Comparison of ENCODE assay signal across 15 mouse cellular contexts in genomic region chr6:17733951-17734411, GRCm38 (mm10). TPM values are rescaled to one million over a fixed set of nuclear protein-coding genes. Genes with fewer than 3 reads are reported as not detected.
DNase-seq lines count a peak whose midpoint lies in the region; ATAC-seq and TF ChIP-seq lines count a peak whose summit lies in the region.
"Had no signal": no experiment of that assay in that cellular context is flagged by ENCODE, and none has a peak within 500 bp of the region (broad histone marks: within the 10 kb centered on the region; RNA-seq: fewer than 3 reads in every experiment).

No protein-coding gene starts in this region.

- no peaks in the 10 kb centered on the region for H3K36me3 ChIP-seq in liver, adult 2 months (ENCODE audit: control insufficient read depth, insufficient read depth, low read length)
- H3K36me3 ChIP-seq: embryonic facial prominence, embryonic 12.5 days; midbrain, embryonic 13.5 days had no signal

- no peaks in the 10 kb centered on the region for H3K27me3 ChIP-seq in liver, adult 2 months (ENCODE audit: control insufficient read depth, insufficient read depth, low read length)
- H3K27me3 ChIP-seq: embryonic facial prominence, embryonic 12.5 days; forebrain, embryonic 13.5 days; midbrain, embryonic 13.5 days had no signal

- peaks cover 12% of the 10 kb centered on the region; the same call in 1 of the 2 replicates for H3K79me2 ChIP-seq in liver, adult 2 months (ENCODE audit: control insufficient read depth, insufficient read depth, low read length)

- H3K27ac ChIP-seq in bone marrow macrophage, adult 2 months (ENCODE audit: insufficient read depth, low read depth, low read length) = peak overlapping the region; percentile 2; the same call in 1 of the 2 replicates
- no peak overlapping the region for H3K27ac ChIP-seq in liver, adult 2 months (replicated peaks; ENCODE audit: insufficient read depth, low read depth, low read length)
- H3K27ac ChIP-seq: embryonic facial prominence, embryonic 12.5 days; forebrain, embryonic 13.5 days; kidney, postnatal 0 days; midbrain, embryonic 13.5 days had no signal

- no peaks in the 10 kb centered on the region for H3K4me1 ChIP-seq in lung, adult 2 months (ENCODE audit: control insufficient read depth, insufficient read depth, low read length)
- H3K4me1 ChIP-seq in bone marrow macrophage, adult 2 months (ENCODE audit: control insufficient read depth, insufficient read depth, low read length) = peaks cover 43% of the 10 kb centered on the region
- H3K4me1 ChIP-seq in liver, adult 2 months (ENCODE audit: control insufficient read depth, insufficient read depth, low read length) = no peaks in the 10 kb centered on the region
- H3K4me1 ChIP-seq: embryonic facial prominence, embryonic 12.5 days; forebrain, embryonic 13.5 days; midbrain, embryonic 13.5 days had no signal

- no peak for TF ChIP-seq POLR2A in lung, adult 2 months (IDR thresholded peaks at IDR 0.05; ENCODE audit: borderline replicate concordance, extremely low read depth, low read depth, low read length)
- no peak for TF ChIP-seq POLR2A in bone marrow macrophage, adult 2 months (IDR thresholded peaks at IDR 0.05; ENCODE audit: borderline replicate concordance, low read depth, low read length)
- no peak for TF ChIP-seq POLR2A in liver, adult 2 months (IDR thresholded peaks at IDR 0.05; ENCODE audit: extremely low read depth, insufficient read depth, low read length)

- no peak overlapping the region for H3K4me3 ChIP-seq in lung, adult 2 months (replicated peaks; ENCODE audit: extremely low read depth, low read depth, low read length)
- no peak overlapping the region for H3K4me3 ChIP-seq in bone marrow macrophage, adult 2 months (ENCODE audit: insufficient read depth, low read length)
- H3K4me3 ChIP-seq in liver, adult 2 months (ENCODE audit: insufficient read depth, low read depth, low read length) = no peak overlapping the region
- H3K4me3 ChIP-seq: embryonic facial prominence, embryonic 12.5 days; forebrain, embryonic 13.5 days; midbrain, embryonic 13.5 days had no signal

- no peak overlapping the region for H3K9ac ChIP-seq in liver, adult 2 months (ENCODE audit: low read depth, low read length)
- H3K9ac ChIP-seq: embryonic facial prominence, embryonic 12.5 days; forebrain, embryonic 13.5 days; midbrain, embryonic 13.5 days had no signal

- WGBS in lung, adult 2 months = 77% methylated on average over 8 of the region's 8 CpGs
- 59% methylated on average over 8 of the region's 8 CpGs for WGBS in liver, adult 2 months

- TF ChIP-seq CTCF in lung, adult 2 months (IDR thresholded peaks at IDR 0.05; ENCODE audit: insufficient read depth, low read length) = no peak
- no peak for TF ChIP-seq CTCF in bone marrow macrophage, adult 2 months (IDR thresholded peaks at IDR 0.05; ENCODE audit: low read depth, low read length)
- no peak for TF ChIP-seq CTCF in liver, adult 2 months (IDR thresholded peaks at IDR 0.05; ENCODE audit: low read depth, low read length)

- peak; percentile 47 for DNase-seq in lung, postnatal 36 days
- no peak for DNase-seq in lung, adult 2 months
- DNase-seq in liver, adult 2 months (ENCODE audit: extremely low read depth, low read depth, low spot score) = peak; percentile 19
- no peak for DNase-seq in layer of hippocampus, adult 9-10 months (ENCODE audit: low spot score)
- DNase-seq in thymus, postnatal 25 days = no peak
- DNase-seq: cerebellum, adult 8-10 months; gastrocnemius, postnatal 14 days; heart, postnatal 10 days had no signal

- ATAC-seq in megakaryocyte-erythroid progenitor cell, adult 5-6 weeks (replicated peaks; ENCODE audit: low FRiP score, low TSS enrichment, poor library complexity, severe bottlenecking) = peak; percentile 76
- no peak for ATAC-seq in activated CD4-positive, CD25-positive, alpha-beta regulatory T cell, adult 4 months
- ATAC-seq: forebrain, embryonic 13.5 days; midbrain, embryonic 13.5 days had no signal

RNA-seq across cellular contexts. Expression of gene St7, which starts 41.2 kb away (rescaled TPM):
- polyA plus RNA-seq in lung, adult 2 months (2012; rRNA removed) = 6.3 and 9.9 TPM in 2 replicates
- 5.3 and 7.5 TPM in 2 replicates for polyA plus RNA-seq in bone marrow macrophage, adult 2 months (2012; ENCODE audit: insufficient read depth, insufficient read length, missing spikeins)
- 8.7 and 8.8 TPM in 2 replicates for total RNA-seq in liver, adult 2 months (2014; rRNA removed)
- polyA plus RNA-seq in liver, adult 2 months (2012; rRNA removed) = 5.7 and 7.1 TPM in 2 replicates
- total RNA-seq in megakaryocyte-erythroid progenitor cell, adult 5-6 weeks (2014; fragmentation: Nextera tagmentation) = 43.4 and 60.5 TPM in 2 replicates
- total RNA-seq in megakaryocyte-erythroid progenitor cell, adult 5-6 weeks (2017) = 38.4 and 38.6 TPM in 2 replicates
- polyA plus RNA-seq in activated CD4-positive, CD25-positive, alpha-beta regulatory T cell, adult 4 months (2017; shearing (Covaris generic)) = 1 to 10 TPM; 4.2 to 4.6 TPM

Comparison
In these comparisons a context has a peak if more than half of its experiments do, and no peak if none do; other contexts are left out.
1. DNase-seq: peak in lung, postnatal 36 days (single experiment) and liver, adult 2 months (single experiment); none in lung, adult 2 months (single experiment), layer of hippocampus, adult 9-10 months (single experiment) and thymus, postnatal 25 days (single experiment).